Mouse (Mus musculus): ENCODE results near the gene Ldlrad3.

Ldlrad3 gene

DNA sequence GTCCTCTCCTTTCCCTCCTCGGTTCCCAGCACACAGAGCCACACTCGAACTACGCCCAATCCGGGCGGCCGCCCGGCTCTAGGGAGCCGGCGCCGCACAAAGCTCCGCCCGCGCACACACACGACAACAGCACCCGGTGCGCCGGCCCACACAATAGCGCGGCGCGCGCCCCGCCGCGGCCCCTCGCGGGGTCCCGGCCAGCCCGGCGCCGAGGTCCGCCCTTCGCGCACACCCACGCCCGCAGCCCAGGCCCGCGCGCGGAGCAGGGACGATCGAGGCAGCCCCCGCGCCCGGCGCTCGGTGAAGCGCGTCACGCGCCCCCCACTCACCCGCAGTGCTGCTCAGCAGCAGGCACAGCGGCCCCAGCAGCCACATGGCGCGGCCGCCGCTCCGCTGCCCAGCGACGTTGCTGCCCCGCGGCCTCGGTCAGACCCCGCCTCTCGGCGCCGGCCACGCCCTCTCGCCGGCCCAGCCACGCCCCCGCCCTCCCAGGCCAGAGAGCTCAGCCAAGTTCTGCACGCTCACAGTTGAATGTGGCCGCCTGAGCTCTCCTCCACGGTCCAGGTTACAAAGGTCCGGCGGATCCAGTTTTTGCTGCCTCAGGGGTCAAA lies at the start of gene Ldlrad3:
TSS of gene Ldlrad3 (minus strand) at position 435 of the 611 bp plus-strand sequence.
- DNase-seq = peak; percentile 95

DNA sequence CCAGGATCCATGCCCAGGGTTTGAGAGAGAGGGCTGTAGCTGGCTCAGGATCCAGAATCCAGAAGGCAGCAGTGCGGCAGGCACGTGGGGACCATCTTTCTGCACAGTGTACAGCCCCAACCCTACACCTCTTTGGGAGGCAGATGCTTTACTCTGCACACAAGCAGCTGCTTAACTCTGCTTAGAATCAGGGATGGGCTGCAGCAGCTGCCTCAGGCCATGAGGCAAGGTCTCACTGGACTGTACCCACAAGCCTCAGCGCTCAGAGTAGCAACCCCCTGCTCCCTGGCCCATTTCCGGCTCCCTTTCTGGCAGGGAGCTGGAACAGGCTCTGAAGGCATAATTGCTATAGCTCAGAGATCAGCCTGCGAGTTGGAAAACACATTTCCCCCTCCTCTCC lies 45.3 kb upstream of the Ldlrad3 start:
- peak; percentile 54 for DNase-seq

DNA sequence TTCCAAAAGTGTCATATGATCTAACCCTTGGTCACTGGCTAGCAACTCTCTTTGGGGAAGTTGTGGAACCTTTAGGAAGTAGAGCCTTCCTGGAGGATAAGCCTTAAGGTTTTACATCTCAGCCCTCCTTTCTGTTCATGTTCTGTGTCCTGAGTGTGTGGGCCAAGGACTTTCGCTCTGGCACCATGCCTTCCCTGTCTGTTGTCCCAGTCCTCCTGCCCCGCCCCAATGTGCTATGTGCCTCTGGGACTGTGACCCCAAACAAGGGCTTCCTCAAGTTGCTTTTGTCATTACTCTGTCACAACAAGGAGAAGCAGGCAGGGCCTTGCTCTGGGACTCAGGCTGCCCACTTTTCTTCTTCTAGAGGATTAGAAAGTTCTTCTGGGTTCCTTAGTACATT lies 42.9 kb upstream of the Ldlrad3 start:
- DNase-seq = peak; percentile 15

DNA sequence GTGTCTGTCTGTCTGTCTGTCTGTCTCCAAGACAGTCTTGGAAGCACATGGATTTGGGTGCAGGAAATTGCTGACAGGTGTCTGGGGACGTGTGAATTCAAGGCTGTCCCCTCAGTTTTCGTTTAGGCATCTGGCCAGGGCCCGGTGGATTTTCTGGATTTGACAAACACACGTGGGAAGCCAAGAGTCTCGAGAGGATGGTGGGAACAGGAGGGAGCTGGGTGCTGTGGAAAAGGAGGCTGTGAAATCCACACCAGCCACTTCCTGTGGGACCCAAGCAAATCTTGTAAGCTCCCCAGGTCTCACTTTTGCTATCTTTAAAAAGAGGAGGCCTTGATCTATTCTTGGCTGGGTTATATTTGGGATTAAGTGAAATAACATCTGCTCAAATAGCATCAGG lies 42.1 kb upstream of the Ldlrad3 start:
- no peak for DNase-seq

DNA sequence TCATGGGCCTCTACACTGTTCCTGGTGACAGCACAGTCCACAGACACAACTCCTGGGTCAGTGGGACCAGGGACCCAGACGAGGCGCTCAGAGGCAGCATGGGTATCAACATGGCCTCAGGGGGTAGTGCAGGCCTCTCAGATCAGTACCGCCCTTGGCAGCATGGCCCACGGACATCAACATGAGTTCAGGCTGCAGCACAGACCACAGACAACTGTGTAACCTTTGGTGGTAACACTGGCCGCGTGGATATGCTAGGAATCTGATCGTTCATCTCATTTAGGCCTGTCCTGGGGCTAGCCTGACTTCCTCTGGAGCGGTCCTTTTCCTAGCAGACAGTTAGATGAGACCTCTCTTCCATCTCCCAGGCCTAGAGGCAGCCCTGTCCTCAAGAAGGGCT lies 41.7 kb upstream of the Ldlrad3 start:
- DNase-seq = no peak

DNA sequence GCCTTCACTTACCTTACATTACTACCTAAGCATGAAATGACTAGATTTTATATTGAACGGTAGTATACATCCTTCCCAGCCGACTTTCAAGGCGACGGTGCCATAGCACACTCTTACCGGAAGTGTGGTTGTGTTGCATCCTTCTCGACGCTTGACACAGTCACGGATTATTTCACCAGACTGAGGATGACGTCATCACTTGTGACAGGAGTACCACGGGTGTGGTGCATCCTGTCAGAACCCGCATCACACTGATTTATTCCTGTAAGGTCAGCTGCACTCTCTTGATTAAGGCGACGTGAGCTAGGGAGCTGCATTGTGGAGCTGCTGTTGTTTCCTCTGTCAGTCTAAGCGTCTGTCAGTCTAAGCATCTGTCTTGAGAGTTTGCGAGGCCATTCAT lies 40.1 kb upstream of the Ldlrad3 start:
- no peak for DNase-seq

DNA sequence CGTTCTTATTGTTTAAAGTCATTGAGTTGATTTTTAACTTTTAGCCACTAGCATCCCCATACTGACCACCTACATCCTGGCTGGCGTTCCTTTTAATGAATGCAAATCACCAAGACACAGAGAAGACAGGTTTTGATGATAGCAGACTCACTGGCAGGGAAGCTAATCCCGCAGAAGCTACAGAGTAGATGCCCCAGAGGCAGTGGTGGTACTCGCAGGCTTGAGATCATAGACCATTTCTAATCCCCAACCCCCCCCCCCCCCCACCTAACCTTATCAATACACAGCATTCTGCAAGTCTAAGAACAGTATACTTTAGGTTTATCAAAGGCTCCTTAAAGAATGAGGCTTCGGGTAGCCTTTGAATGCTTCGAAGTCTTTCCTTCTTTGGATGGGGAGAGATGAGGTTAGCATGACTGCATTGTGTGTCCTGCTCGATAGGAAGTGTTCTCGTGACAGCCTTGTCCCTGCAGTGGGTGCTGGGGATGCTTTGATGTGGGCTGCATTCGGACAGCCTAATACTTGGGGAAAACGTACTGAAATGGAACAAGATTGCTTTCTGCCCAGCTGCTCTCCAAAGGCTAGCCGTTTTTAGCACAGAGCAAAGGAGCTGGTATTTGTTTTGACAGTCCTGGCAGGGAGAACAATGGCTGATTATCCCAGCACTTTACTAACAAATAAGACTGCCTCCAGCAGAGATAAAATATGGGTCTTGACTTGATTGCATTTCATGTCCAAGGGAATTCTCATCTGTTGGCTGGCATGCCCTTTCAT lies 37.4 kb upstream of the Ldlrad3 start:
- DNase-seq = peak; percentile 18

DNA sequence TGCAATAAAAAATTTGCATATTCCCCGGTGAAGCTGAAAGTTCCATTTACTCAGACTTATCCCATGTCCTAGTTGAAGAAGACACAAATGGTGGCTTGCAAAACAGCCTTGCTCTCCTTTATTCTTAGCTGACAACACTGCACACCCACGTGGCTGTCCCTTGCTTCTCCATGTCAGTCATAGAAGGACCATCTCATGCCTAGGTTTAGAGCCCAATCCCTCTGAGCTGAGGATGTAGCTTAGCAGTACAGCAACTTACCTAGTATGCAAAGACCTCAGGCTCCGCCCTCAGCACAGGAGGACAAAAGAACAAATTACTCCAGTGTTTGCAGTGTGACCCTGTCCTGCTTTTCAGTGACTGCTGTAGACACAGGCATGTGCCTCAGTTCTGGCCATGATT lies 36.6 kb upstream of the Ldlrad3 start:
- no peak for DNase-seq

DNA sequence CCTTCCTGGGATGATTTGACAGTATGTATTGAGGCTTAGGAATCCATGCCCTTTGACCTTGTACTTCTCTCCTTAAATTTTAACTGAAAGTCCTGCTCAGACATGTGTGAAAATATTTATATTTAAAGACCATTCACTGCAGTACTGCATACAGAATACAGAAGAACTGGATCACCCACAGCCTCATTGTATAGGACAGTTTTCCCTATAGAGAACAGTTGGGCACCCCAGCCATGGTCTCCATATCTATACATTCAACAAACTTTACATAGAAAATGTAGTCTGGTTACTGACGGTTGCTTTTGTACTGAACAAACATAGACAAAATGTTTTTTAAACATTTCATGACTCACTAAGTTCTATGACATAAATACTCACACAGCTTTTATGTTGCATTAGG lies 30.6 kb upstream of the Ldlrad3 start:
- no peak for DNase-seq

DNA sequence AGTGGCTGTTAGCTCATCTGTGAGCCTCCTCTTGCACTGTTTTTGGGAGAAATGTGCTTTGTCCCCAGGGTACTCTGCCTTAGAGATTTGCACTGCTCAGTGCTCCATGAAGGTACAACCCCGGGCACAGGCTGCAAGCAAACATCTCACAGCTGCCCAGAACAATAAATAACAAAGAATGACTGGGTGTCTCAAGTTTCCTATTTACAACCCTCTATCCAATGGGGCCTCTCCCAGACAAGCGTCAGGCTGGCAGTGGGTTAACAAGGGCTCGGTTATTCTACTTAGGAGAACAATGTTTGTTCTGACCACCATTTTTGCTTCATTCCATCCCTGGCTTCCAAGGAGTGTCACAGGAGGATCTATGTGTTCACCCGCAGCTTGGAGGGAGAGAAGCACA lies 25.9 kb upstream of the Ldlrad3 start:
- DNase-seq = no peak

DNA sequence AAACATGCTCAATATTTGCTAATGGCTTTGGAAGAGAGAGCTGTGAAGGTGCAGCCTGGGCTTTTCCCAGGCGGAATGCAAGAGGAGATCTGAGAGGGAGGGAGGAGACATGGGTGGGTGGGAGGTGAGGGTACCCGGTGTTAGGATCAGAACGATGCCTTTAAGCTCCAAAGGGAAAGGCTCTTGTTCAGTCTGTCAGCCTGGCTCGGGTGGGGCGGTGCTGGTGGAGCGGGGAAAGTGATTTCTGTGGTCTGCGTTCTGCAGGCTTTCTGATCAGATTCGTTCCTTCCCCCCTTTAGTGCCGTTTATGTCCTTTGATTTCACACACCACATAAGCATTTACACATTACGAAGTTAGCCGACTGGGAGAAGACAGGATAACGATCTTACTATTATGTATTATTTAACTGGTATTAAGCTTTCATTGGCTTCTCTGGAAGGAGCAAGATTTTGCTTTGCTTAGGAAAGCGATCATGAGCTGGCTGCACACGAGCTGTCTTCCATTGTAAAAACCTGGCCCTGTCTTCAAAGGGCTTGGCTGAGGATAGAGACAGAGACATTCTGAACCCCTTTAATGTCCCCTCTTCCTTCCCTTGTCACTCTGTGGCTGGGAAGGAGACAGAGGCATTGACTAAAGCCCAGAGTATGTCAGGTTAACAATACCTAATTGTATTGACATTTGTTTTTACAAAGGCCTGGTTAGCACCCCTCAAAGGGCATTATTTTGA lies 19.7 kb upstream of the Ldlrad3 start:
- no peak for DNase-seq

DNA sequence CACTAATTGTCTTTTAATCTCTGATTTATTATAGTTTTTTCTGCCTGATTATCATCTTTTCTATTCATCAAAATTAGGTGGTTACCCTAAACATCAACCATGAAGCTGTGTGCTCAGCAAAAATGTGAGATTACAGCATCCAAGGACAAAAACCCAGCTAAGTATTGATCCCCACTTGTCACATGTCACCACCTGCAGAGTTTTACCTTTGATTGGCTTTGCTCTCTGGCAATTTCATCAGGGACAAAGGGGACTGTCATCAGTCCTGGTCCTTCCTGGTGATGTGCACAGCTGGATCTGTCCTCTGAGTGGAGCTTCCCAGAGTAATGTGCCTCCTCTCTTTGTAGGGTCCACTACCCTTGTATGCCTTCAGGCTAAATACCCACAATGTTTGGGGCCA lies 17.3 kb upstream of the Ldlrad3 start:
- no peak for DNase-seq

DNA sequence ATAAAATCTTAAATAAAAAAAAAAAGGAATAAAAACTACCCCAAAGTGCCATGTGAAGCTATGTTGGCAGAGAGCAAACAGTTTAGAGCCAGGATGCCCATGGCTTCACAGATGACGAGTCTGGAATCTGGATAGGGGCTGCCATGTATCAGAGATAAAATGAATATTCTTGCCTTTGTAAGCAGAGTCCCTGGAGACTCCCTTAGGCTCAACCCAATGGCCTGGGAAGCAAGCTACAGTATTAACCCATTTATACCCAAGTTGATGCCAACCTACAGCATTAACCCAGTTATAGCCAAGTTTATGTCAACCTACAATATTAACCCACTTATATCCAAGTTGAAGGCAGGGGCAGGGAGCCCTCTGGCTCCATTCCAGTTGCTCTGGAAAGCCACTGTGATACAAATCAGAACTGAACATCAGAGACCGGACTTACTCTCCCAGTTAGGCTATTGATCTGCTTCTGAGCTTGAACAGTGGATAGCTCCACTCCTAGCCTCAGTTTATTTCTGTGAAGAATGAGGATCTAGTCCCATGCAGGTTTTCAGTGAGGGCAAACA lies 16.1 kb upstream of the Ldlrad3 start:
- DNase-seq = no peak

DNA sequence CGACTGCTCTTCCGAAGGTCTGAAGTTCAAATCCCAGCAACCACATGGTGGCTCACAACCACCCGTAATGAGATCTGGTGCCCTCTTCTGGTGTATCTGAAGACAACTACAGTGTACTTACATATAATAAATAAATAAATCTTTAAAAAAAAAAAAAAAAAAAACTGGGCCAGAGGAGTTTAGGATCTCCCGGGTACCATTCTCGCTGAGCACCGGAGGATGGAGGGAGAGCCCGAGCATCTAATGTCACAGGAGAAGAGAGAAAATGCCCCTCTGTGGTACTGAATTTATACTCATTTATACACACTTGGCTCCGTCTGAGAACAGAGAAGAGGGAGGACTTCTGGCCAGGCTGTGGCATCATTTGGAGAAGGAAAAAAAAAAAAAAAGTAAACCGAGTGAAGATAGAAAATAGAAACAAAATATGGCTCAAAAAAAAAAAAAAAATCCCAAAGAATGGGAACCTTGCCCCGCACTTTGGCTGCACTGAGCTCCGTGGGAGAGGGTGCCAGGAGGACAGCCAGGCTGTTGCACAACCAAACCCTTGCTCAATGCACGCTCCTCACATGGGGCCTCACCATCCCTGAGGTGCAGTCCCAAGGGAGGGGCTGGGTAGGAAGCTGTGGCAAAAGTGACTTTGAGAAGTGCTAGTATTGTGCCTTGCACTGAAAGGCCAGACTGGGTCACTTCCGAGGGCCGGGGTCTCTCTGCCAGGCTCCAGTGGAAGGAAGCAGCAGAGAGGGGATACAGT lies 15.2 kb upstream of the Ldlrad3 start:
- peak; percentile 52 for DNase-seq

DNA sequence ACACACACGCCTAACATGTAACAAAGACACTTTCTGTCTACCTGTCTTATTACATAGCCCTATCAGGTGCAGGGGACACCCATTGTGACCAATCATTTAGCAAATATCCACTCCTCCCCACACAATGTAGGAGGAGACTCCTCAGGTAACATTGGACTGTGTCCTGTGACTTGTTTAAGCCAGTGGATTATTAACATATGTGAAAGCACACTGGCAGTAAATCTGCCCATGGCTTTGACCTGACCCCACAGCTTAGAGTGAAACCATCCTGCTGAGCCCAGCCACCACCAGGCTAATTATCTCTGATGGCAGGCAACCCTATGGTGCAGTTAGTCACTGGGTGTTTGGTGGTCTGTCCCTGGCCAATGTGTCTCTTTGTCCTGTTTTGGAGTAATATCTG lies 11.1 kb upstream of the Ldlrad3 start:
- no peak for DNase-seq

DNA sequence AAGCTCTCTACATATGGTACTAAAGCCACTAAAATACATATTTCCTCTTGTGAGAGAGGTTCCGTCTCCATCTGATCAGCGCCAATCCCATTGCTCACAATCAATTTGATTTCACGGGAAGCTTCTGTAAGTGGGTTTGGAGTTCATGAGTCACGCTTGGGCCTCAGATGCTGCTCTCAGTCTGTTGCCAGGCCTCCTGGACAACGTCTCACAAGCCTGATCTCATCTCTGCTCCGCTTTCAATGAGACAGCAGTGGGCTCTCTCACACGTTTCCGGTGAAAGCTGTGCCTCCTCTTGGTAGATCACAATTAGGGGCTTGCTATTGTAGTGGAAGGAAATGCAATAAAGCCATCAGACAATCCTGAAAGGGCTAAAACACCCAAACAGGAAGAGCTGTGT lies 10.5 kb upstream of the Ldlrad3 start:
- peak; percentile 34 for DNase-seq

DNA sequence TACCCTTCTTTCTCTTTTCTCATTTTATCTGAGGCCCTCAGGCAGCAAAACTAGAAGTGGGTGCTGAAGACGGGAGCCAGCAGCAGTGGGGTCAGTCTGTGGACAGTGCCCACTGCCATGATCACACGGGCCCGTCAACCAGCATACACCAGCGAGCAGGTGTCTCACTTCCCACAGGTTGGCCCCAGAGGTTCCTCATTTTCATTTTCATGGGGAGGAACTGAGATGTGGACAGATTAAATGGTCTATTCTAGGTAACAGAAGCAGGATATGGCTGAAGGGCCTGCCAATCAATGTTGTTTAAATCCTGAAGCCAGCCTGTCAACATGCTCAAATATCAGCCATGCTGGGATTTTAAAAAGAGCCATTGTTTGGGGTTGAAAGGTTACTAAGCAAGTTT lies 9.3 kb upstream of the Ldlrad3 start:
- no peak for DNase-seq

DNA sequence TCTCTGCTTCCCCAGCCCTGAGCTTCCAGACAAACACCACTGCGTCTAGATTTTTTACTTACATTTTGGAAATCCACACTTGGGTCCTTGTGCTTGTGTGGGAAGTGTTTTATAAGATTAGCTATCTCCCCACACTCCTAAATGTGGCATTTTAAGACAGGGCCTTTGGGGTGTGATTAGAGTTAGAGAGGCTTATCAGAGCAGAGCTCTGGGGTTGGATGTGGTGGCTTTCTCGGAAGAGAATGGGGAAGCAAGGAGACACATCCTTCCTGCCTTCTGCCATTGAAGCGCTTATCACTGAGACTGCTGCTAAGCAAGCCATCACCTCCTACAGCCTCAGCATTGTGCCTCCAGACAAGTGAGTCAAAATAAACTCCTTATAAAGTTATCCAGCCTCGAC lies 8.1 kb upstream of the Ldlrad3 start:
- DNase-seq = no peak

DNA sequence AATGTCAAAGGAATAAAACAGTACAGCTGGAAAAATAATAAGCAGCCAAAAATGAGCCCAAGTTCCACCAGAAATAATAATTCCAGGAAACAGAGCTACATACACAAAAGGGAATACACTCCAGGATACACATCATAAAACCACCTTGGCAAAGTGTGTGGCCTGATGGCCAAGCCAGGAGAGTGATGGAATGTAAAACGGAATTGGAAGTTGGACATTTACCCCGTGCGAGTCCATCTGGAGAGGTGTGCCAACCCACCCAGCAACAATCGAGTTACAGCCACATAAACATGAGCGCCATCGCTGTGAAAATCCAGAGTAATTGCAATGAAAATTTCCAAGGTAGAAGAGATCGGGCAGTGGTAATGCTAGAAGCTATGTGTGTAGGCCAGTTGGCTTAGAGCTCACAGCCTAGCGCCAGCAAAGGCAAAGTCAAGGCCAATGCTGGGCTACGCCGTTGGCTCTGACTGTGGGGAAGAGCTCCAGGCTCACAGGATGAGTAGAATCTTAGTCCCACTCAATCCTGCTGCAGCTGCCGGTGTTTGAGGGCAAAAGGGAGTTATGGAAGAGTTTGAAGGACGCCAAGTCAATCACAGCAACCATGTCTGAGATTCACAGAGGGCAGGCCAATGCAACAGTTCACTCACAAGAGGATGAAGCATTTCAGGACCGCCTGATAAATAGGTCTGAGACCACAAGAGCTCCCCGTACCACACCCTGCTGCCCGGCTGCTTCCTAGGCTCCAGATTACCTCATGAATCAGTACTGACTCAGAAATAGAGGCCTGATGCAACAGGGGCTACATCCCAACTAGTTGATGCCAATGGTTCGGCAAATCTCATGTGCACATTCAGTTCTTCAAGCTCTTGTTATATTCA lies 7.0 kb upstream of the Ldlrad3 start:
- DNase-seq = no peak

DNA sequence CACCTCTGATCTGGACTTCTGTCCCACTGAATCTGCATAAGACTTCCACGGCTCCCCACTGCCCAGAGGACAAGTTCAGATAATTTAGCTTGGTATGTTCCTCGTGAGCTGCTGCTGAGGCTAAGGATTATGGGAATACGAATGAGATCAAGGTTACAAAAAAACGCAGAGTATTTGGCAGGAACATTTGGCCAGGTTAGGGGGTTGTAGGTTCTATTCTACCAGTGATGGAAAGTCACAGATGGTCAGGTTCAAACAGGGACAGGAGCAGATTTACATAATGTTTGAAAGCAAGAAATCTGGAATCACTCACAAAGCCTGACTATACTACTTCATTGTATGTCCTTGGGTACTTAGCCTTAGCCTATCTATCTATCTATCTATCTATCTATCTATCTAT lies 5.6 kb upstream of the Ldlrad3 start:
- no peak for DNase-seq

DNA sequence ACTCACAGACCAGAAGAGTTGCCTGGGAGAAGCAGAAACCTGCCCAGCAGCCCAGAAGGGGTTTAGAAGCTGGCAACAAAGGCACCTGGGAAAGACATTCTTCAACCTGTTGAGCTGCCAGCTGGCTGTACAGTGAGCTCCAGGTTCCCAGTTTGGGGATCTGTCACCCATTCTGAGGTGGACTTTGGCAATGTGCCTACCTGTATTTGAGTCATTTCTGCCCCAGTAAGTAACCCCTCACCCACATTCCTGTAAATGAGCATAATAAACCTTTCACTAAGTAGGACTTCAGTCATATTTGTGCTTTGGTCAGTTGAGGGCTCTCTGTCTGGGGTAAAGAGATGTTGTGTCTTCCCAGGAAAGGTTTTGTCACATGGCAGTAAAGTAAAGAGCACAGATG lies 4.8 kb upstream of the Ldlrad3 start:
- no peak for DNase-seq

Measured in lung, postnatal 10 days (tissue).